Mouse (Mus musculus) intestine, postnatal 0 days (tissue): ENCODE data around the gene Fam184b. TPM values are rescaled to one million over a fixed set of nuclear protein-coding genes. Genes with fewer than 3 reads are reported as not detected.

ENCODE experiments used
- ATAC-seq: fragments of 200-750 bp; cut with Nextera tagmentation; 2 replicates; pipeline ENCODE4 v1.8.0; 2017; ENCODE audit warnings: mild to moderate bottlenecking, moderate TSS enrichment, moderate library complexity
- H3K27ac ChIP-seq: fragments of 300-500 bp; sonication (generic); 2 replicates; pipeline ENCODE4 v1.5.1; 2014; ENCODE audit warnings: mild to moderate bottlenecking, low read depth, low read length, moderate library complexity
- H3K27me3 ChIP-seq: fragments of 300-500 bp; sonication (generic); replicated peaks from 2 replicates; pipeline ENCODE4 v1.6.1; 2014; ENCODE audit warnings: low read length, mixed read lengths; ENCODE audit not compliant: control insufficient read depth, insufficient read depth
- H3K36me3 ChIP-seq: fragments of 300-500 bp; sonication (generic); 2 replicates; pipeline ENCODE4 v1.6.1; 2014; ENCODE audit warnings: mild to moderate bottlenecking, moderate library complexity; ENCODE audit not compliant: control insufficient read depth, insufficient read depth
- H3K4me1 ChIP-seq: fragments of 300-500 bp; sonication (generic); replicated peaks from 2 replicates; pipeline ENCODE4 v1.6.1; 2014; ENCODE audit warnings: antibody characterized with exemption, low read length, mixed read lengths; ENCODE audit not compliant: control insufficient read depth, insufficient read depth
- H3K4me2 ChIP-seq: fragments of 300-500 bp; sonication (generic); replicated peaks from 2 replicates; pipeline ENCODE4 v1.6.1; 2014; ENCODE audit warnings: low read depth, mild to moderate bottlenecking, moderate library complexity
- H3K4me3 ChIP-seq: fragments of 300-500 bp; sonication (generic); 2 replicates; pipeline ENCODE4 v1.5.1; 2014; ENCODE audit warnings: low read depth, low read length
- H3K9ac ChIP-seq: fragments of 300-500 bp; sonication (generic); 2 replicates; pipeline ENCODE4 v1.6.1; 2014; ENCODE audit warnings: mild to moderate bottlenecking, low read depth, low read length
- H3K9me3 ChIP-seq: fragments of 300-500 bp; sonication (generic); 2 replicates; pipeline ENCODE4 v1.6.1; 2016; ENCODE audit warnings: mixed run types; ENCODE audit not compliant: control insufficient read depth
- CTCF ChIP-seq: sonication (generic); IDR thresholded peaks from 2 replicates; pipeline ENCODE4 v1.5.1; 2016; ENCODE audit warnings: low read depth, mild to moderate bottlenecking, control low read depth, antibody characterized with exemption, moderate library complexity
- WGBS: fragments of 180-500 bp; shearing (Covaris S2); extraction: QIAGEN DNeasy Blood & Tissue Kit; methylation state at CpG from one replicate; pipeline ENCODE4 v1.1.7; 2014; 5-methylcytosine and 5-hydroxymethylcytosine counted together
- polyA plus RNA-seq: library from polyadenylated mRNA; unstranded; fragments of >200 nt; fragmentation: Nextera tagmentation; extraction: Ambion mirVana; gene quantifications from 2 replicates; pipeline ENCODE4 v1.2.1, GENCODE M21; 2015

Fam184b gene
- polyA plus RNA-seq, 1 experiment from 2014 or later = 1.4 TPM

DNA sequence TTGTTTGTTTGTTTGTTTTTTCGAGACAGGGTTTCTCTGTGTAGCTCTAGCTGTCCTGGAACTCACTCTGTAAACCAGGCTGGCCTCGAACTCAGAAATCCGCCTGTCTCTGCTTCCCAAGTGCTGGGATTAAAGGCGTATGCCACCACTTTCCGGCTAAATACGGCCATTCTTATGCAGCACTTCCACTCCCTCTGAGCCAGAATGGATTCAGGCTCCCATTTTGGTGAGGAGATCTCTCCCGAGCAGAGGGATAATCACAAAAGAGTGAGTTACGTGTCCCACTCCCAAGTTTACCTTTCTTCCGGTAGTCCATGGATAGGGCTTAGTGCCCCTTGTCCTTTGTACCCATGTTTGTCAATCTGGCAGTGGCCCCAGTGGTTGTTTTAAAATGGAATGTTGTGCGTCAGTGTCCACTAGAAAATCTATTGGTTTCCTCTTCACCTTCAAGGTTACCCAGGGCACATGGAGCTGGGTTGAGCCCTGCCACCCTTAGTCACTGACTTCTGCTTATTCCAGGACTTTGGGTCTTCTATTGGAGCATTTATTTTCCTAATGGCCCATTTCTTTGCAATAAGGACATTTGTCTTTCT lies 124.2 kb downstream of the Fam184b start:
- WGBS = 89% methylated on average over 10 of the region's 10 CpGs
- Histone ChIP-seq H3K27ac (no peak overlapping the region), H3K36me3 (peaks cover 30% of the 10 kb centered on the region), H3K27me3 (no peaks in the 10 kb centered on the region), H3K4me3 (no peak overlapping the region), H3K4me2 (no peak overlapping the region), H3K4me1 (no peaks in the 10 kb centered on the region), H3K9me3 (no peaks in the 10 kb centered on the region), H3K9ac (no peak overlapping the region)
- no peak for ATAC-seq
- no peak for TF ChIP-seq CTCF

DNA sequence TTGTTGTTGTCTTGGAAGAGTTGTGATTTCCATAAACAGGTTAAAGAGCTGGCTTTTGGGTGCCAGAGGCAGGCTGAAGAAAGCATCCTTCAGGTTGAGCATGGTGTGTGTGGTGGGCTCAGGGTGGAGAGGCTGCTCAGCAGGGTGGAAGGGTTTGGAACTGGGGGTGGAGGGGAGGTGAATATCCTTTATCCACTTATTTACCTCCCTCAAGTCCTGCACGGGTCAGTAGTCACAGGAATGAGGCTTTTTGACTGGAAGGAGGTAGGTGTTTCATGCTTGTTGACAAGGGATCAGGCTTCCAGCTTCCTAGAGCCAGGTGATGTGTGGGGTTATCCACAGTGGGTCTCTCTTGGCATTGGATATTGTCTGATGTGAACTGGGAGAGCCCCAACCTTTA lies 124.8 kb downstream of the Fam184b start:
- Histone ChIP-seq H3K27me3 (no peaks in the 10 kb centered on the region), H3K4me1 (no peaks in the 10 kb centered on the region), H3K27ac (no peak overlapping the region), H3K9me3 (no peaks in the 10 kb centered on the region), H3K36me3 (peaks cover 36% of the 10 kb centered on the region), H3K4me3 (no peak overlapping the region), H3K9ac (no peak overlapping the region), H3K4me2 (no peak overlapping the region)
- 74% methylated on average over 1 of the region's 1 CpGs for WGBS
- TF ChIP-seq CTCF = no peak
- ATAC-seq = no peak

DNA sequence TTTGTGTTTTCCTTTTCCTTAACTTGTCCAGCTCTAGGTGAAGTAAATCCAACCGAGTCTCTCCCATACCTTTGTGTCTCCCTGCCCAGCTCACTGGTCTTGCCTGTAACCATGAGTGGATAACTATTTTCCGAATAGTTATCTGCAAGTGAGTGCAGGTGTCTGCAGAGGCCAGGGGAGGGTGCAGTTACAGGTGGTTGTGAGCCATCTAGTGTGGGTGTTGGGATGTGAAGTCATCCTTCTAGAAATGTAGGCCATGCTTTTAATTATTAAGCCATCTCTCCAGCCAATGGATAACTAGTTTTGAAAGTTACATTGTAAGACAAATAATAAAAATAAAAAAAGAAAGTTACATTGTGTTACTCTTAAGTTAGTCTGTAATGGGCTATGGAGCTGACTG lies 125.9 kb downstream of the Fam184b start:
- Histone ChIP-seq H3K4me2 (no peak overlapping the region), H3K27ac (0 out of 2 replicates have a peak overlapping the region, but pooled peaks have one; percentile 21), H3K9ac (no peak overlapping the region), H3K9me3 (no peaks in the 10 kb centered on the region), H3K36me3 (peaks cover 43% of the 10 kb centered on the region), H3K4me1 (no peaks in the 10 kb centered on the region), H3K27me3 (no peaks in the 10 kb centered on the region), H3K4me3 (no peak overlapping the region)
- ATAC-seq = no peak
- WGBS = 90% methylated on average over 2 of the region's 2 CpGs
- no peak for TF ChIP-seq CTCF

DNA sequence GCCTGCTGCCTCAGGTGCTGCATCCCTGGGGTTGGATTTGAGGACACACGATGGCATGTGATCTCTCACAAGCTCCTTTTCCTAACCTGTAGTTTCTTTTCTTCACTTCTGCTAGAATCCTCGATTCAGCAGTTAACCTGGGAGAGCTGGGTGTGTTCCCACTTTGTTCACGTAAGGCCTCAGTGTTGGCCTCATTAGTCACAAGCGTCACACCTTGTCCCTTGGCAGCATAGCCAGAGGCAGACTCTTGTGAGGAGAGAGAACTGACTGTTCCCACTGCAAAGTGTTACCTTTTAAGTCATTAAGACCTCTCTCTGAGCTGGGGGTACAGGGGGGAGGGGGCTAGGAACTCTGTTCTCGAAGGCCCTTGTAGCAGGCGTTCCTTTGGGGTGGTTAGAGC lies 126.5 kb downstream of the Fam184b start:
- H3K4me3 ChIP-seq = no peak overlapping the region
- no peaks in the 10 kb centered on the region for H3K4me1 ChIP-seq
- TF ChIP-seq CTCF = no peak
- H3K36me3 ChIP-seq = peaks cover 45% of the 10 kb centered on the region
- H3K9ac ChIP-seq = no peak overlapping the region
- H3K27ac ChIP-seq = 0 out of 2 replicates have a peak overlapping the region, but pooled peaks have one; percentile 21
- WGBS = 77% methylated on average over 6 of the region's 6 CpGs
- no peak overlapping the region for H3K4me2 ChIP-seq
- H3K27me3 ChIP-seq = no peaks in the 10 kb centered on the region
- peak; percentile 70 for ATAC-seq
- H3K9me3 ChIP-seq = no peaks in the 10 kb centered on the region

DNA sequence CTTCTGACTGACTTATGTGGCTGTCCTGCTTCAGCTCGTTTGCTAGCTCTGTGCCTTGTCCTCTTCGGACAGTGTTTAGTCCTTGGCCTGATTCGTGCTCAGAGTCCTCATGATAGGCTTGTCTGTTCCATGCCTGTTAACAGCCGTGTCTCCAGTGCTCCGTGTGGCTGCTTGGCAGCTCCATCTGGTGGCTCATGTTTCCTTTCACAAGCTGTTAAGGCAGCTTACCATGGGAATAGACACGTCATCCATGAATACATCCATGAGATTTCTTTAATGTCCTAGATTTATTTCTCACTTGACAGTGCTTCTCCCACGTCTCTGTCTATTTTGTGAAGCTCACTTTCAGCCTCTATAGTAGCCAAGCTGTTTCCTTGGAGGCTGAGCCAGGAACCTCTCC lies 129.3 kb downstream of the Fam184b start:
- 83% methylated on average over 7 of the region's 7 CpGs for WGBS
- Histone ChIP-seq H3K4me1 (no peaks in the 10 kb centered on the region), H3K4me3 (no peak overlapping the region), H3K36me3 (peaks cover 71% of the 10 kb centered on the region), H3K27me3 (no peaks in the 10 kb centered on the region), H3K4me2 (no peak overlapping the region), H3K9ac (no peak overlapping the region), H3K9me3 (no peaks in the 10 kb centered on the region), H3K27ac (no peak overlapping the region)
- ATAC-seq = no peak
- peak; percentile 48 for TF ChIP-seq CTCF

DNA sequence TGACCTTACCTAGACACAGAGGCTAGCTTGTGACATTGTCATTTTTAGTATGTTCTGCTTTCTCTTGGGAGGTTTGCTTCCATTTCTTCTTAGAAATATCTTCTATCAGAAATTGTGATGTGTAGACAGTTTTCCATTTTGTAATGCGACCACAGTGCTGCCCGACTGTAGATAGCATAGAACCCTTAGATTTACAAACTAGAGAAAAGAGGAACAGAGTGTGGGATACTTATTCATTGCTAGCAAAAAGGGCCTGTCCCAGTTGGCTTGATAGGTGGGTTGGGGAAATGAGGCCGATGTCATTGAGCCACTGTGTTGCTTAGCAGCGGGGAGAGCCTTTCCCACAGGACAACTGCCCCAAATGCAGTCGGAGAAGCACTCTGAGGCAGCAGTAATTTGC lies 141.8 kb downstream of the Fam184b start:
- no peaks in the 10 kb centered on the region for H3K27me3 ChIP-seq
- no peak for ATAC-seq

More for the DNA sequence above, 141.8 kb downstream of the Fam184b start:
- no peak overlapping the region for H3K4me3 ChIP-seq
- H3K36me3 ChIP-seq = peaks cover 49% of the 10 kb centered on the region
- H3K9me3 ChIP-seq = no peaks in the 10 kb centered on the region
- no peak overlapping the region for H3K4me2 ChIP-seq
- H3K27ac ChIP-seq = no peak overlapping the region
- H3K4me1 ChIP-seq = peaks cover 5% of the 10 kb centered on the region; the same call in 1 of the 2 replicates
- WGBS = 89% methylated on average over 5 of the region's 5 CpGs
- TF ChIP-seq CTCF = no peak
- no peak overlapping the region for H3K9ac ChIP-seq
